In the genomic region with DNA sequence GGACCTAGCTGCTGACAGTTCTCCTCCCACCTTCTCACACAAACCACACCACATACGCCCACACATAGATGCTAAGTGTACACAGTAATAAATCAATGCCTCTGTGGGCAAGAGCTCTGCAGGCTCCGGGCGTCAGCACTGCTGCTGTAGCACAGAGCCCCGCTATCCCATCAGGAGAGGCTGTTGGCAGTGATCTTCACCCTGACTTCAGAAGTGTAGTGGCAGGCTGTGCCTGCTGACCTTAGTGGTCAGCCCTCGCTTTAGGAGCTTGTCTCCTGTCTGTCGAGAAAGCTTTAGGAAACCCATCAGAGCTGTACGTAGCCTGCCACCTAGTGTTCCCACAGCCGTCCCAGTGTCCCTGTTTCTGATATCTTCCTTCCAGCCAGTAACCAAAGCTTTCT, we compare ENCODE assay signal across 16 mouse cellular contexts. TPM values are rescaled to one million over a fixed set of nuclear protein-coding genes. Genes with fewer than 3 reads are reported as not detected.
A peak's percentile ranks its signal among the peaks of the same experiment; 100 is the strongest.
DNase-seq lines count a peak whose midpoint lies in the region; TF ChIP-seq lines count a peak whose summit lies in the region.
"Had no signal": no experiment of that assay in that cellular context is flagged by ENCODE, and none has a peak within 500 bp of the region (broad histone marks: within the 10 kb centered on the region; RNA-seq: fewer than 3 reads in every experiment).

No protein-coding gene starts in this region.

- intact Hi-C loops in gastrocnemius, adult 2 months (cut with DNase I) = loop anchor here (5.0 kb wide), 1 partner anchor 33 kb away; no protein-coding TSS in a partner anchor
- intact Hi-C loops in gastrocnemius, postnatal 36 days (cut with DNase I) = no loop called here

- 0 out of 2 replicates have a peak, but pooled peaks have one; percentile 8 for TF ChIP-seq CTCF in gastrocnemius, adult 2 months (IDR thresholded peaks at IDR 0.05)

- H3K27ac ChIP-seq in gastrocnemius, adult 2 months = no peak overlapping the region
- H3K27ac ChIP-seq: embryonic facial prominence, embryonic 10.5 days; heart, embryonic 13.5 days; hindbrain, embryonic 10.5 days; midbrain, embryonic 12.5 days had no signal

- DNase-seq in gastrocnemius, adult 2 months = no peak
- DNase-seq in gastrocnemius, postnatal 36 days = no peak
- DNase-seq in layer of hippocampus, adult 9-10 months (ENCODE audit: low spot score) = peak; percentile 24
- no peak for DNase-seq in layer of hippocampus, postnatal 14 days (ENCODE audit: low spot score in 2 of 2)
- DNase-seq in right cerebral cortex, postnatal 25 days = peak; percentile 21
- DNase-seq in right cerebral cortex, postnatal 36 days (ENCODE audit: low spot score in 2 of 2) = no peak
- DNase-seq in spleen, postnatal 14 days (ENCODE audit: low spot score in 2 of 2) = no peak
- DNase-seq in thymus, postnatal 14 days = no peak
- DNase-seq: cerebellum, postnatal 25 days; kidney, adult 9 months had no signal

- no peak overlapping the region for H3K4me3 ChIP-seq in gastrocnemius, adult 2 months
- H3K4me3 ChIP-seq: embryonic facial prominence, embryonic 10.5 days; erythroblast, embryonic 14.5 days; heart, embryonic 13.5 days; hindbrain, embryonic 10.5 days; midbrain, embryonic 12.5 days had no signal

RNA-seq across cellular contexts. Expression of a gene that starts 32.2 kb away (rescaled TPM):
- not detected for total RNA-seq in gastrocnemius, adult 2 months (2021)
- total RNA-seq in gastrocnemius, postnatal 36 days (2021) = not detected
- total RNA-seq in layer of hippocampus, postnatal 14 days (2021) = not detected
- total RNA-seq: gastrocnemius, postnatal 4 days had no signal

RNA-seq across cellular contexts. Expression of a gene that starts 49.0 kb away (rescaled TPM):
- 10 to 100 TPM; 68.6 to 72.5 TPM for total RNA-seq in gastrocnemius, adult 2 months (2021)
- 10 to 100 TPM; 60.4 to 63.9 TPM for total RNA-seq in gastrocnemius, postnatal 36 days (2021)
- total RNA-seq in layer of hippocampus, postnatal 14 days (2021) = 100 to 1,000 TPM; 301 to 319 TPM

RNA-seq across cellular contexts. Expression of a gene that starts 52.3 kb away (rescaled TPM):
- 10 to 100 TPM; 45.5 to 89.1 TPM for total RNA-seq in gastrocnemius, adult 2 months (2021)
- 10 to 100 TPM; 38.6 to 52.2 TPM for total RNA-seq in gastrocnemius, postnatal 36 days (2021)
- total RNA-seq in layer of hippocampus, postnatal 14 days (2021) = 100 to 1,000 TPM; 938 to 989 TPM

Comparison
In these comparisons a context has a peak if more than half of its experiments do, and no peak if none do; other contexts are left out.
1. DNase-seq: peak in layer of hippocampus, adult 9-10 months (single experiment) and right cerebral cortex, postnatal 25 days (single experiment); none in gastrocnemius, adult 2 months (single experiment), gastrocnemius, postnatal 36 days (0 of 2), layer of hippocampus, postnatal 14 days (0 of 2), right cerebral cortex, postnatal 36 days (0 of 2), spleen, postnatal 14 days (0 of 2) and thymus, postnatal 14 days (single experiment).
2. RNA of a gene that starts 49.0 kb away (total RNA-seq): 301 to 319 TPM in layer of hippocampus, postnatal 14 days; 68.6 to 72.5 TPM in gastrocnemius, adult 2 months and 60.4 to 63.9 TPM in gastrocnemius, postnatal 36 days; every median in the first group is over 4 times any median in the second.
3. RNA of a gene that starts 52.3 kb away (total RNA-seq): 938 to 989 TPM in layer of hippocampus, postnatal 14 days; 45.5 to 89.1 TPM in gastrocnemius, adult 2 months and 38.6 to 52.2 TPM in gastrocnemius, postnatal 36 days; every median in the first group is over 10 times any median in the second.